Mouse (Mus musculus) thymus, postnatal 10 days (tissue): ENCODE measurements around the gene Hspa1b.
"Not testable (repeated sequence)": the region's sequence is repeated elsewhere in the genome, so short reads cannot be mapped to it uniquely, and the experiment has no call there.

ENCODE experiments used
- DNase-seq, 2 experiments: peaks; one replicate each; pipeline ENCODE4 v3.0.0; 2021; ENCODE audit warnings: low spot score in 2 of 2

Gene Hspa1b

GRCm38 (mm10) chr17:34982328-34982727 is 23.3 kb upstream of the Hspa1b start:
- DNase-seq = no peak

DNA sequence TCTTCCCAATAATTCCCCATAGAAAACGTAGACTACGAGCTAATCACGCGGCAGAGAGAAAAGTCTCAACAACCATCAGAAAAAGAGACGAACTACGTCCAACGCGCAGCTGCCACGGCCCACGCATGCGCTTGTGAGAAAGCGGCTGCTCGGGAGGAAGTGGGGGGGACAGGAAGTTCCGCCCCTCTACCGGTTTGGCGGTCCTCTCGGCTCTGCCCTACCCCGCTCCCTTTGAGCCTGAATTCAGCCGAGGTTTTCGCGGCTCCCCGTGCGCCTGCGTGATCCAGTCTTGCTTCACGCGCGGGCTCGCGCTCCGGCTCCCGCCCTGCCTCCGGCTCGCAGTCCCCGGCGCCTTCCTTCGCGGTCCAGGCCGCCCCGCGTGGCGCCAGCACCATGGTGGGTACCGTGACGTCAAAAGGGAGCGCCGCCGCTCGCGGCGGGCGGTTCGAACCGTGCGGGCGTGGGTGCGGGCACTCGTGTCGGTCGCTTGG is 22.7 kb upstream of the Hspa1b start, which contains the start of gene Lsm2:
TSS of gene Lsm2 (plus strand) at position 173 of the 491 bp plus-strand sequence.
- DNase-seq = peak; percentile 87 to 88

DNA sequence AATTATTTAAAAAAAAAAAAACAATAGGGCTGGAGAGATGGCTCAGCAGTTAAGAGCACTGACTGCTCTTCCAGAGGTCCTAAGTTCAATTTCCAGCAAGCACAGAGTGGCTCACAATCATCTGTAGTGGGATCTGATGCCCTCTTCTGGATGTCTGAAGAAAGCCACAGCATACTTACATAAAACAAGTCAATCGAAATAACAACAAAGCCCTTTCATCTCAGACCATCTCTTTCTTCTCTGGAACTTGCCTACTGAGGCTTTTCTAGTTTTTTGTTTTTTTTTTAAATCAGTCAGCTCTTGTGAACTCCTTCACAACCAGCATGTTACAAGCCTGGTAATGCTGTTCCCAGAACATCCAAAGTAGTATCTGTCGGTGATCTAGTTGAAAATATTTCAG is 21.6 kb upstream of the Hspa1b start:
- peak in 1 of 2 experiments; percentile 49 for DNase-seq

DNA sequence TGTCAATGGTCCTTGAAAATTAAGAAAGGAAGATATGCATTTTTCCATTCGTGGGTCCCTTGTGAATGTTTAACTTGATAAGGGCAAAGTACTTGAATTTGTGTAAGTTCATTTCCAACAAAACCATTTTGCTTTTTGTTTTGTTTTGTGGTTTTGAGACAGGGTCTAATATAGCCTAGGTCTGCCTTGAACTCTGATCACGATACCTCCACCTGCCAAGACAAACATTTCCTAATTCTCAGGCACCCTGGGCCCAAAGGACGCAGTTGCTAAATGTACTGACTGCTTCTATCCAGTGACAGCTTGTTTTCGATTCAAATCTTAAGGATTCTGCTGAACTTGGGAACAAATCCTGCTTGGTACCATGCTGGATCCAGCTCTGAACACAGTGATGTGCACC is 20.6 kb upstream of the Hspa1b start:
- DNase-seq = no peak

DNA sequence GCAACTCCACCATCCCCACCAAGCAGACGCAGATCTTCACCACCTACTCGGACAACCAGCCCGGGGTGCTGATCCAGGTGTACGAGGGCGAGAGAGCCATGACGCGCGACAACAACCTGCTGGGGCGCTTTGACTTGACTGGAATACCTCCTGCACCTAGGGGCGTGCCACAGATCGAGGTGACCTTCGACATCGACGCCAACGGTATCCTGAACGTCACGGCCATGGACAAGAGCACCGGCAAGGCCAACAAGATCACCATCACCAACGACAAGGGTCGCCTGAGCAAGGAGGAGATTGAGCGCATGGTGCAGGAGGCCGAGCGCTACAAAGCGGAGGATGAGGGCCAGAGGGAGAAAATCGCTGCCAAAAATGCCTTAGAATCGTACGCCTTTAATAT is 19.2 kb upstream of the Hspa1b start:
- no peak for DNase-seq

GRCm38 (mm10) chr17:34977000-34977399 is 18.0 kb upstream of the Hspa1b start:
- DNase-seq = no peak

DNA sequence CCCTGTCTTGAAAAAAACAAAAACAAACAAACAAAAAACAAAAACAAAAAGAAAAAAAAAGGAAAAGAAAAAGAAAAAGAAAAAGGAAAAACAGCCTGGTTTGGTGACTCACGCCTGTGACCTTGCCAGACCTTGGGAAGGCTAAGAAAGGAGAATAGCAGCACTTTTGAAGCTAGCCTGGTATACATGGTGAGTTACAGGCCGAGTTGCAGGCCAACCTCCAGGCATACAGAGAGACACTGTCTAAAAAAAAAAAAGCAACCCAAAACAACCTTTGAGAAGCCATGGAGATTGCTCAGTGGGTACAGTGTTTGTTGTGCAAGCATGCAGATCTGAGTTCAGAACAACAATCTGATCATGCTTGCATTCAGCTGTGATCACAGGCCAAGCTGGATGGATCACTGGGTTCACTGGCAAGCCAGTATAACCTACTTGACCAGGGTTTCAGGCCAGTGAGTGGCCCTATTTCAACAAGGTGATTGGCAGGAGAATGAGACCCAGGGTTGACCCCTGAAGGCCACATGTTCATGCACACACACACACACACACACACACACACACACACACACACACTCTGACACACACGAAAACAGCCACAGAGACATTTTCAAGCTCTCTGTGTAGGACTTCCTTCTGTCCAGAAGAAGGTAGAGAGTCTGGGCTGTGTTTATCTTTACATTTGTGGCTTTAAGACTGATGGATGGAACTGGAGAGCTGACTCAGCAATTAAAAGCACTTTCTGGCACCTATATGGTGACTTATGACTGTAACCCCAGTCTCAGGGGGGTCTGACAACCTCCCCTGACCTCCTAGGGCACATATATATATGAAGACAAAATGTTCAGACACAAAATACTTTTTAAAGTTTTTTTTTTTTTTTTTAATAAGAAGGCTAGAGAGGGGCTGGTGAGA is 16.8 kb upstream of the Hspa1b start:
- DNase-seq = no peak

DNA sequence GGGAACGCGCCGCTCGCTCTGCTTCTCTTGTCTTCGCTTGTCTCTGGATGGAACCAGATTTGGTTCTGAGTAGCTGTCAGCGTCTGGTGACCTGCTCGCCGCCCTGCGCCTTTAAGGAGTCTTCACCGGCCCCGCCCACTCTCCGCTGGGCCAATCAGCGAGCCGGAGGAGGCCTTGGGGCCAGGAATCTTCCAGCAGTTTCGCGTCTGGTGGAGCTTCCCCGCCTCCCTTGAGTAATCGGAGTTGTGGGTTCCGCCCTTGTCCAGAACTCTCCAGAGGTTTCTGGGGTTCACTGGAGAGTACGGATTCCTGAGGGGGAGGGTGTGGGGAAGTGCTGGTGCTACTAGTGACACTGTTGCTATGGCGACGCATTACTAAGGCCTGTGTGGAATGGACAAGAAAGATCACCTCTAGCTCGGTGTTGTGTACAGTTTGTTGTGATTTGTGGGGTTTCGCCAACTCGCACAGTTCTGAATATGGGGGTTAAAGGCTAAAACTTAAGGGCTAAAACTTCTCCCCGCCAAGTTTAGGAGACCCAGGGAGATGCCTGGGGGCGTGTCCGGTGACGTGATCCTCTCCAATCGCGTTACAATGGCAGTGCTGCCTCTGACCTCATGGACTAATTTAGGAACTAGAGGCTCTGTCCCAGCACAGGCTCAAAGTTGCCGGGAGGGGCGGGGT is 13.2 kb upstream of the Hspa1b start, which contains the start of the genes Hspa1a and Hspa1l:
TSS of gene Hspa1a (minus strand) at position 88 of the 681 bp plus-strand sequence.
TSS of gene Hspa1l (plus strand) at position 635 of the 681 bp plus-strand sequence.
- peak; percentile 28 to 32 for DNase-seq

GRCm38 (mm10) chr17:34971694-34972068 is 12.6 kb upstream of the Hspa1b start:
- DNase-seq = not testable (repeated sequence)

- DNase-seq = not testable (repeated sequence)
Measured at GRCm38 (mm10) chr17:34970850-34971249, 11.8 kb upstream of the Hspa1b start.

- not testable (repeated sequence) for DNase-seq
Measured at GRCm38 (mm10) chr17:34969822-34970221, 10.8 kb upstream of the Hspa1b start, which contains the start of gene Gm20481. Gm20481 (plus strand) TSS chr17:34969912.

DNA sequence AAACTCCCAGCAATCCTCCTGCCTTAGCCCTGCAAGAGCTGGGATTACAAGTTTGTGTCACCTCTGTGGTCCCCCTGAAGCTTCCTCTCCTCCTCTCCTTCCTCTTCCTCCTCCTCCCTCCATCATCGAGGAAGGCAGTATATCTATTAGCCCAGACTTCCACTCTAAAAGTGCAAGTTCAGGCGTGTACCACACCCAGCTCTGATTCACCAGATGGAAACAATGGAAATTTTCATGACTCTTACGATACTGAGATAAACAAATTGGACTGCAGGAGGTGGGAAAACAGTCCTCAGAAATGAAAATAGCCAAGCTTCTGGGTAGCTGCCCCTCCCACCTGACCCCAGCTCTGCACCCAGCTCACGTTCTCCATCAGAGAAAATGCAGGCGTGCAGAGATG is 6.6 kb upstream of the Hspa1b start:
- DNase-seq = no peak

DNA sequence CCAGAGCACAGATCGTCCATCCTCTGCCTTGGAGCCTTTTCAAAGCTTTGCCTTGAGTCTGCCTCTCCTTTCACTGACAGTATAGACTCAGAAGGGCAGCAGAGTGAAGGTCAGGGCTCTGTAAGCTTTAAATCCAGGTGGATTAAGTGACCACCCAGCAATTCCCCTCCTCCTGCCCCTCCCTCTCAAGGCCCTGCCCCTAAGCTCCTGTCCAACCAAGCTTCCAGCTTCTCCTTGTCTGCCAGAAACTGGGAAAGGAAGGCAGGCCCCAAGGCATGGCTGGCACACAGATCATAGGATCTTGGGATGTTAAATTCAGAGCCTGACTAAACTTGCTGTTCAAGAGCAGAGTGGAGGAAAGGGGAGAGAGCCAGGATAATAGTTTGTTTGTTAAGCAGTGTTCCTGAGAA is 5.6 kb upstream of the Hspa1b start:
- no peak for DNase-seq

GRCm38 (mm10) chr17:34962841-34963240 is 3.8 kb upstream of the Hspa1b start:
- no peak for DNase-seq

GRCm38 (mm10) chr17:34962125-34962524 is 3.1 kb upstream of the Hspa1b start:
- DNase-seq = no peak

DNA sequence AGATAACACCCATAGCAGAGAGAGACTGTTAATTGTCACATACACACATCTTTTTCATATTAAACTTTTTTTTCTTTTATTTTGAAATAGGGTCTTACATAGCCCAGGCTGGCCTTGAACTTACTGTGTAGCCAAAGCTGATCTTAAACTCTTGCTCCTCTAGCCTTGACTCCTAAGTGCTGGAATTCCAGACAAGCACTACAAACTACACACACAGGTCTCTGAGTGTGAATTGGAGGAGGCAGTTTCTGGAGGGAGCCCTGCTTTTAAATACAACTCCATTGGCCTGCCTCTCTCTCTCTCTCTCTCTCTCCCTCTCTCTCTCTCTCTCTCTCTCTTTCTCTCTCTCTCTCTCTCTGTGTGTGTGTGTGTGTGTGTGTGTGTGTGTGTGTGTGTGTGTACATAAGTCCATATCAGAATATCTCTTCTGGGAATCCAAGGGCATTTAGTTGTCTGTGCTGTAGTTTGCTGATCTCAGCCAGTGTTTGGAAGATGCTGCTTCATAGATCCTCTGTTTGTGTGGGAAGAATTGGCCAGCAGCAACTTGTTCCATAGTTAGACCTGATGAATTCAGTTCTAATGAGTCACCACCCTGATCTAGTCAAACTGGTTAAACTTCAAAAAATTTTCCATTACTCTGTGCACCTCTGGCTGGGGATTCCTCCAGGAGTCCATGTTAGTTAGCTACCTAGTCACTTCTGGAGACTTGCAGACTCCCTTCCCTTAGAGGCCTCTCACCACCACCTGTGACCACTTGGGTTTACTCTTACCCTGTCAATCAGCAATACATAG is 1.9 kb upstream of the Hspa1b start:
- DNase-seq = no peak

DNA sequence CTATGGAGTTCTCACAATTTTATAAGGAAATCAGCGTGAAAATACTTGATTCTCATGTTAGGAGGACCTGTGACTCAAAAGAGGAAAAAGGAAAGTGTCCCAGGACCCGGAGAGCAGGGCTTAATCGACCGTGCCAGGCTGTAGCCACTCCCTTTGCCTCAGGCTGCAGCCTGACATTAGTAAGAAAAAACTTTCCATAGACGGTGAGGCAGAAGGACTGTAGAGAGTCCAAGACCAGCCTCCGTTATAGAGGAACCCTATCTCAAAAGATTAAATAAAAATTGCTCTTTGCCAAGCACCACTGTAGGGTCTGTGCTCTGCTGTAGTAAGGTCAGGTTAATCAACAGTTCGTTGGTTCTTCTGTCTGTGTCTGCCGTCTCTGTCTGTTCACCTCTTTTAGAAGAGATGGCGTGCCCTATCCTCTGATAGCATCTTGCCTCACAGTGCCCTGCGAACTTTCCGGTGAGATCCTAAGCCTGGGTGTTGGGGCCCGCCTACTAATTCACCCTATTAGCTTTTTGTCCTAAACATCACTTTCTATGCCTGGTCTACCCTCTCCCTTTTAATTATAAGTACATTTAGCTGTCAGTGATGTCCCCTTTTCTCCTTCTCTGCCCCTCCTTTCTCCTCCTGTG is 960 bp upstream of the Hspa1b start:
- DNase-seq = no peak

DNA sequence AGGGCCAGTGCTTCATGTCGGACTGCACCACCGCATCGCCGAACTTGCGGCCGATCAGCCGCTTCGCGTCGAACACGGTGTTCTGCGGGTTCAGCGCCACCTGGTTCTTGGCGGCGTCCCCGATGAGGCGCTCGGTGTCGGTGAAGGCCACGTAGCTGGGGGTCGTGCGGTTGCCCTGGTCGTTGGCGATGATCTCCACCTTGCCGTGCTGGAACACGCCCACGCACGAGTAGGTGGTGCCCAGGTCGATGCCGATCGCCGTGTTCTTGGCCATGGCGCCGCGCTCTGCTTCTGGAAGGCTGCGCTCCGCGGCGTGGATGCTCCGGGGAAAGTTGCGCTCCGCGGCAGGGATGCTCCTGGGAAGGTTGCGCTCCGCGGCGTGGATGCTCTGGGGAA is 306 bp downstream of the Hspa1b start:
- not testable (repeated sequence) for DNase-seq

GRCm38 (mm10) chr17:34957966-34958365 is 1.1 kb downstream of the Hspa1b start:
- DNase-seq = not testable (repeated sequence)

DNA sequence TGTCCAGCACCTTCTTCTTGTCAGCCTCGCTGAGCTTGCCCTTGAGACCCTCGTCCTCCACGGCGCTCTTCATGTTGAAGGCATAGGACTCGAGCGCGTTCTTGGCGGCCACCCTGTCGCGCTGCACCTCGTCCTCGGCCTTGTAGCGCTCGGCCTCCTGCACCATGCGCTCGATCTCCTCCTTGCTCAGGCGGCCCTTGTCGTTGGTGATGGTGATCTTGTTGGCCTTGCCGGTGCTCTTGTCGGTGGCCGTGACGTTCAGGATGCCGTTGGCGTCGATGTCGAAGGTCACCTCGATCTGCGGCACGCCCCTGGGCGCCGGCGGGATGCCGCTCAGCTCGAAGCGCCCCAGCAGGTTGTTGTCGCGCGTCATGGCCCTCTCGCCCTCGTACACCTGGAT is 1.7 kb downstream of the Hspa1b start:
- not testable (repeated sequence) for DNase-seq

DNA sequence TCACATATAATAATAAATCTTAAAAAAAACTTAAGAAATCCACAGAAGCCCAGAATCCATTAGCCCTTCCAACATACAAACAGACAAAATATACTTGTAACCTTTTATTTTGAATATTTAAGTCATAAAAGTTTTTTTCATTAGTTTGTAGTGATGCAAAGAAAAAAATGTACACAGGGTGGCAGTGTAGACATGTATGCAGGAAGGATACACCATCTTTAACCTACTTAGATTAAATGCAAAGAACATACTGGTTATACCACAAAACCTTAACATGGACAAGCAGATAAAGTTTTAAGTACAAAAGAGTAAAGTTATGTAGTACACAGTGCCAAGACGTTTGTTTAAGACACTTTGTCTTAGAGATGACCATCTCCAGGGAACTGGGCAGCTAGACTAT is 2.7 kb downstream of the Hspa1b start:
- DNase-seq = no peak
